Mouse (Mus musculus) activated CD4-positive, CD25-positive, alpha-beta regulatory T cell (primary cell): ENCODE measurements around the gene Birc5. TPM values are rescaled to one million over a fixed set of nuclear protein-coding genes. Genes with fewer than 3 reads are reported as not detected.

ENCODE experiments used
- polyA plus RNA-seq, 2 experiments: library from polyadenylated mRNA; unstranded; fragments of 100-300 nt; shearing (Covaris generic); gene quantifications; one replicate each; pipeline ENCODE4 v1.2.1; 2017

The Birc5 gene
- 10 to 100 TPM; 53.7 to 55.0 TPM for polyA plus RNA-seq

DNA sequence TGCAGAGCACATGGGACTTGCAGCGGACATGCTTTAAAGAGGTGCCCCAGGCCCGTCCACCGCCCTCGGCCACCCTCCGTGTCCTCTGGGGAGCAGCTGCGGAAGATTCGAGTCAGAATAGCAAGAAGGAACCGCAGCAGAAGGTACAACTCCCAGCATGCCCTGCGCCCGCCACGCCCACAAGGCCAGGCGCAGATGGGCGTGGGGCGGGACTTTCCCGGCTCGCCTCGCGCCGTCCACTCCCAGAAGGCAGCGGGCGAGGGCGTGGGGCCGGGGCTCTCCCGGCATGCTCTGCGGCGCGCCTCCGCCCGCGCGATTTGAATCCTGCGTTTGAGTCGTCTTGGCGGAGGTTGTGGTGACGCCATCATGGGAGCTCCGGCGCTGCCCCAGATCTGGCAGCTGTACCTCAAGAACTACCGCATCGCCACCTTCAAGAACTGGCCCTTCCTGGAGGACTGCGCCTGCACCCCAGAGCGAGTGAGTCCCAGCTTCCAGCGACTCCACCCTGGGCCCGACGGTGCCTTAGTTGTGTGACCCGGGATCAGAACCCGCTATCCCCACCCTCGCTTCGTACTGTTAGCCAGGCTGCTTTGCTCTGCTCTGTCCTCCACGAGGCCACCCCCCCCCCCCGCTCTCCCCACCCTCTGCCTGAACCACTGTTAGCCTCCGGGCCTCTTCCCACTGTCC is at the start of gene Birc5:
Gene Birc5, plus strand, starts transcription at position 267 of the 687 bp plus-strand sequence.

GRCm38 (mm10) chr11:117809407-117810311 is 39.4 kb upstream of the Birc5 start, which contains the start of the genes Gm20708 and Syngr2:
Gene Gm20708, plus strand, starts transcription at chr11:117809668.
Gene Syngr2, plus strand, starts transcription at chr11:117809668.

DNA sequence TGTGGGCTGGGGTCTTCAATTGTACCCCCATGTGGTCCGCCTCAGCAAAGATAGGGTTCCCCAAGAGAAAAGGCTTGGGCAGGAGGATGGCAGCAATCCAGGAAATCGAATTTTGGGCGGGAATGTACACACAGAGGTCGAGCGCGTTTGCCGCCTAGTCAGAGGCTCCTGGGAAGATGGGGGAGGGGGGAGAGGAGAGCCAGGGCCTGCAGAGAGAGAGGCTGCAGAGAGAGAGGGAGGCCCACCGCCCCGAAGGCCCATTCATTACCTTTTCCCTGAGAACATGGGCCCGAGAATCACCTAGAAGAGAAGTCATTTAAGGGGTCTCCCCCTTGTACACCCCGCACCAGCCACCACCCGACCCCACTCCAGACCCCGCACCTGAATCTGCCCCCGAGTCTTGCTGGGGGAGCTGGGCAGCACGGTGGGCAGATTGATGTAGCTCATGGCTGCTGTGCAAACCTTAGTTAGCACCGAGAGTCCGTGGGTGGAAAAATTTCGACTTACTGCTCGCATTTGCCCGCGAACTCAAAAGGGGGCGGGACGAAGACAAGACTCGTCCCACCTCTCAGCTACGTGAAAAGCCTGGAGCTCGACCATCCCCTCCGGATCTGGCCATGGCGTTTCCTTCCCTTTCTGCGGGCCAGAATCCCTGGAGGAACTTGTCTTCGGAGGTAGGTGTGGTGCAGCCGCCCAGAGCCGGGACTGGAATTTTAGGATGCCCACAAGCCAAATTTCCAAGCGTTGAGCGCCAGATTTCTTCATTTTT is 23.5 kb upstream of the Birc5 start, which contains the start of the genes Afmid and Tk1:
Gene Afmid, plus strand, starts transcription at position 592 of the 769 bp plus-strand sequence.
Gene Tk1, minus strand, starts transcription at position 760 of the 769 bp plus-strand sequence.

GRCm38 (mm10) chr11:117860601-117861000 is 11.6 kb downstream of the Birc5 start, which contains the start of gene Tmem235:
Gene Tmem235, plus strand, starts transcription at chr11:117860752.

GRCm38 (mm10) chr11:117872861-117873608 is 24.0 kb downstream of the Birc5 start, which contains the start of gene Tha1:
Gene Tha1, minus strand, starts transcription at chr11:117873481.

Other genes with a start within 250 kb of the Birc5 start
- 10 to 100 TPM; 16.1 to 17.2 TPM for gene Tnrc6c, start 195.0 kb upstream of the Birc5 start, polyA plus RNA-seq
- 100 to 1,000 TPM in 1 of 2 experiments, 10 to 100 TPM in 1; 97.1 to 135 TPM for gene Tmc8, start 67.2 kb upstream of the Birc5 start, polyA plus RNA-seq
- gene Tmc6, start 67.1 kb upstream of the Birc5 start, polyA plus RNA-seq = 100 to 1,000 TPM; 128 to 131 TPM
- gene 6030468B19Rik, start 51.6 kb upstream of the Birc5 start, polyA plus RNA-seq = under 1 TPM in 1 of 2 experiments, not detected in 1; 0.95 TPM
- 1 to 10 TPM; 3.5 to 5.7 TPM for gene Gm20708, start 39.6 kb upstream of the Birc5 start, polyA plus RNA-seq
- 100 to 1,000 TPM; 131 to 228 TPM for gene Syngr2, start 39.6 kb upstream of the Birc5 start, polyA plus RNA-seq
- gene Afmid, start 23.3 kb upstream of the Birc5 start, polyA plus RNA-seq = 10 to 100 TPM; 23.0 to 29.6 TPM
- gene Tk1, start 23.2 kb upstream of the Birc5 start, polyA plus RNA-seq = 10 to 100 TPM; 38.0 to 54.6 TPM
- not detected for gene Tmem235, start 11.5 kb downstream of the Birc5 start, polyA plus RNA-seq
- 10 to 100 TPM; 19.9 to 20.7 TPM for gene Tha1, start 24.2 kb downstream of the Birc5 start, polyA plus RNA-seq
- 100 to 1,000 TPM; 141 to 210 TPM for gene Socs3, start 120.8 kb downstream of the Birc5 start, polyA plus RNA-seq
- 10 to 100 TPM; 53.7 to 54.0 TPM for gene Pgs1, start 137.0 kb downstream of the Birc5 start, polyA plus RNA-seq